Mouse (Mus musculus): ENCODE measurements around the gene Gprc5a. TPM values are rescaled to one million over a fixed set of nuclear protein-coding genes. Genes with fewer than 3 reads are reported as not detected.

The Gprc5a gene
- polyA plus RNA-seq, 1 experiment from 2014 or later = 0.80 TPM

DNA sequence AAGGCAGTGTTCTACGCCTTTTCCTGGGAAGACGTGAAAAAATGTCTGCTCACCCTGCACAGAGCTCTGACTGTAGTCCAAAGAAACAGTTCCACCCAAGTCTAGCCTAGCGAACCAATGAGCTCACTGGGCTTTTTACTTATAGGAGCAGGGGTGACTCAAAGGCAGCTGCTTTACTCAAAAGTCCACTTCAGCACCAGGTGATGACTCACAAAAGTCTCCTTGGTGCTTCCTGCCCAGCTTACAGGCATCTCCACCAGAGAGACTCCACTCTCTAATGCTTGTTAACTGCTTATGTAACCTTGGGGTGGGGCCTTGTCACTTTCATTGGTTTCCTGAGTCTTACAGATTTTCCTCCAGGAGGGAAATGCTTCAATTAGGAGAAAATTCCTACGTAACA, 4.7 kb upstream of the Gprc5a start:
- Histone ChIP-seq H3K9me3 (ENCODE audit: control insufficient read depth, low read length) (no peaks in the 10 kb centered on the region), H3K4me1 (replicated peaks; ENCODE audit: control insufficient read depth, insufficient read depth, low read length) (peaks cover 8% of the 10 kb centered on the region), H3K4me2 (no peak overlapping the region), H3K27me3 (replicated peaks; ENCODE audit: control insufficient read depth, insufficient read depth, low read length) (peaks cover 3% of the 10 kb centered on the region; the same call in 1 of the 2 replicates), H3K4me3 (ENCODE audit: low read depth, low read length) (no peak overlapping the region), H3K27ac (ENCODE audit: low read depth, low read length) (no peak overlapping the region), H3K9ac (ENCODE audit: low read depth, low read length) (no peak overlapping the region), H3K36me3 (ENCODE audit: control insufficient read depth, insufficient read depth, low read length) (no peaks in the 10 kb centered on the region)
- ATAC-seq (replicated peaks; ENCODE audit: low FRiP score) (no peak), DNase-seq (ENCODE audit: low spot score) (no peak)
- 93% methylated on average over 4 of the region's 4 CpGs for WGBS

DNA sequence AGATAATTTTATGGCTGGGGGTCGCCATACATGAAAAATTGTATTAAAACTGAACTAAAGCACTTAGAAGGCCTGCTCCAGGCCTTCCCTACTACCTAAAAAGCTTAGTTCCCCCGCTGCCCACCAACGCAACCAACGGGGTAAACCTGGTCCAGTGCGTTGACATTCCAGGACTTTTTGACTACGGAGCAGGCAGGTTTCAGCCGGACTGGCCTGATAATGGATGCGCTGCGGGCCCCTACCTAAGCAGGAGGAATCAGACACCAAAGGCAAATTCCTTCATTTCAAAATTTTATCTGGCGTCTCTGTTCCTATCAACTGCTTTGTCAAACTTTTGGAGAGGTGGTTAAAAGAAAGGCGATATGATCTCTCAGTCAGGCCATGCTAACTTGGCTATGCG, 830 bp upstream of the Gprc5a start:
- peaks cover 6% of the 10 kb centered on the region; the same call in 1 of the 2 replicates for H3K27me3 ChIP-seq (replicated peaks; ENCODE audit: control insufficient read depth, insufficient read depth, low read length)
- H3K4me2 ChIP-seq = peak overlapping the region; percentile 81
- no peak overlapping the region for H3K27ac ChIP-seq (ENCODE audit: low read depth, low read length)
- H3K9me3 ChIP-seq (ENCODE audit: control insufficient read depth, low read length) = no peaks in the 10 kb centered on the region
- H3K4me1 ChIP-seq (replicated peaks; ENCODE audit: control insufficient read depth, insufficient read depth, low read length) = peaks cover 13% of the 10 kb centered on the region
- H3K36me3 ChIP-seq (ENCODE audit: control insufficient read depth, insufficient read depth, low read length) = no peaks in the 10 kb centered on the region
- 70% methylated on average over 12 of the region's 12 CpGs for WGBS
- H3K4me3 ChIP-seq (ENCODE audit: low read depth, low read length) = no peak overlapping the region
- H3K9ac ChIP-seq (ENCODE audit: low read depth, low read length) = no peak overlapping the region; the same call in 1 of the 2 replicates
- DNase-seq (ENCODE audit: low spot score) (no peak), ATAC-seq (replicated peaks; ENCODE audit: low FRiP score) (no peak)

DNA sequence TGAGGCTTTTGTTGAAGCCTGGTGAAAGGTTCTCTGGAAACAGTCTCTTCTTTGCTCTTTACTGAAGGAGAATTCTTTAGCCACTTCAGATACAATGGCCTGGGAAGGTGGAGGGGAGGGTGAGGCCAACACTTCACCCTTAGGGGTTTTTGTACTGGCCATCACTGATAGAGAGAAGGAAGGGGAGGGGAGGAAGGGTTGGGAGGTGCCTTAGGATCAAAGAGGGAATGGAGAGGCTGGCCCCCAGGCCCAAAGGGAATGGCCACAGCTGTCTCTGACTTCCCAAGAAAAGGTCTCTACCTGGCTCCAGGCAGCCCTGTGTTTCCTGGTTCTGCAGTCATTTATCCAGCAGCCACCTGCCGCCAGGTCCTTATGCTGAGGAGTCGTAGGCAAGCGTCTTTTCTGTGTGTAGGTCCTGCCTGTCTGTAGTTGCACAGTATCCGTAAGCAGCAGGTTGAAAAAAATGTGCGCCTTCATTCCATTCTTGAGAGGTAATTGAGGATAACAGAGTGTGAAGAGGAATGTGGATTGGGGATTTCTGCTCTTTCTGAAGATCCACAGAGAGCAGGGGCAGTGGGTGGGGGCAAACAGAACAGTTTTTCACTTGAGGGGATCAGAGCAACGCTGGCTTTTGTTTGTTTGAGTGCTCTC, 1.5 kb downstream of the Gprc5a start:
- no peak overlapping the region for H3K4me2 ChIP-seq

DNA sequence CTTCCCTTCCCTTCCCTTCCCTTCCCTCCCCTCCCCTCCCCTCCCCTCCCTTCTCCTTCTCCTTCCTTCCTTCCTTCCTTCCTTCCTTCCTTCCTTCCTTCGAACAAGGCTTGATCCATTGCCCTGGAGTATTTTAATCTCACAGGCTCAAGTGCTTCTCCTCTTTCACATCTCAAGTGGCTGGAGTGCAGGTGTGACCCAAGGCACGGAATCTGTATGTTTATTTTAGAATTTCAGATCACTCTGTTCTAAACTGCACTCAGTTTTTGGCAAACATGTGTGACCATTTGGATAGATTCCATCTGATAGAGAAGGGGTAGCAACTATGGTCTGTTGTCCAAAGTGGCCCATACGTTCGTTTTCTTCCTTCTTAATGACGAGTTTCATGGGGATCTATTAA, 2.8 kb downstream of the Gprc5a start:
- ATAC-seq (replicated peaks; ENCODE audit: low FRiP score) = no peak
- no peak overlapping the region for H3K27ac ChIP-seq (ENCODE audit: low read depth, low read length)

More for the DNA sequence above, 1.5 kb downstream of the Gprc5a start:
- WGBS = 66% methylated on average over 6 of the region's 6 CpGs
- no peak overlapping the region for H3K9ac ChIP-seq (ENCODE audit: low read depth, low read length)
- H3K36me3 ChIP-seq (ENCODE audit: control insufficient read depth, insufficient read depth, low read length) = no peaks in the 10 kb centered on the region
- H3K27me3 ChIP-seq (replicated peaks; ENCODE audit: control insufficient read depth, insufficient read depth, low read length) = peaks cover 6% of the 10 kb centered on the region; the same call in 1 of the 2 replicates
- ATAC-seq (replicated peaks; ENCODE audit: low FRiP score) (no peak), DNase-seq (ENCODE audit: low spot score) (no peak)
- no peak overlapping the region for H3K27ac ChIP-seq (ENCODE audit: low read depth, low read length)
- no peak overlapping the region for H3K4me3 ChIP-seq (ENCODE audit: low read depth, low read length)
- no peaks in the 10 kb centered on the region for H3K9me3 ChIP-seq (ENCODE audit: control insufficient read depth, low read length)
- H3K4me1 ChIP-seq (replicated peaks; ENCODE audit: control insufficient read depth, insufficient read depth, low read length) = peaks cover 13% of the 10 kb centered on the region

DNA sequence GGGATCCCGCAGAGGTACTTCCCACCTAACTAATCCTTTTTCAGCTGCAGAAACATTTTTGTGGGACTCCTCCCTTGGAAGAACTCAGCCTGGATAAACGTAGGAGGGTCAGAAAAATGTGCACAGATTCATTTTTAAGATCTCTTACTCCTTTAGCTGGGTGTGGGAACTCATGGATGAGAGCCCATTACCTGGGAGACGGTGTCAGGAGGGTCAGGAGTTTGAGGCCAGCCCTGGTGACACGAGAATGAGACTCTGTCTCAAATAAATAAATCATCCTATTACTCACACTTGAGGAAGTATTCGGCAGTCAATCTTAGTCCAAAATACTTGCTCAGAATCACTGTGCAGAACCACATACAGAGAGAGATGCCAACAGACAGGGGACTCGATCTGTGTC, 4.4 kb downstream of the Gprc5a start:
- peaks cover 12% of the 10 kb centered on the region for H3K4me1 ChIP-seq (replicated peaks; ENCODE audit: control insufficient read depth, insufficient read depth, low read length)
- H3K36me3 ChIP-seq (ENCODE audit: control insufficient read depth, insufficient read depth, low read length) = no peaks in the 10 kb centered on the region
- H3K27ac ChIP-seq (ENCODE audit: low read depth, low read length) = no peak overlapping the region
- ATAC-seq (replicated peaks; ENCODE audit: low FRiP score) (no peak), DNase-seq (ENCODE audit: low spot score) (no peak)
- H3K9me3 ChIP-seq (ENCODE audit: control insufficient read depth, low read length) = no peaks in the 10 kb centered on the region
- WGBS = 69% methylated on average over 6 of the region's 6 CpGs
- H3K27me3 ChIP-seq (replicated peaks; ENCODE audit: control insufficient read depth, insufficient read depth, low read length) = peaks cover 5% of the 10 kb centered on the region; the same call in 1 of the 2 replicates
- H3K4me2 ChIP-seq = no peak overlapping the region
- no peak overlapping the region for H3K9ac ChIP-seq (ENCODE audit: low read depth, low read length)
- H3K4me3 ChIP-seq (ENCODE audit: low read depth, low read length) = no peak overlapping the region

More for the DNA sequence above, 2.8 kb downstream of the Gprc5a start:
- no peak for DNase-seq (ENCODE audit: low spot score)
- WGBS = 90% methylated on average over 4 of the region's 5 CpGs
- H3K4me3 ChIP-seq (ENCODE audit: low read depth, low read length) = no peak overlapping the region
- H3K4me1 ChIP-seq (replicated peaks; ENCODE audit: control insufficient read depth, insufficient read depth, low read length) = peaks cover 13% of the 10 kb centered on the region
- H3K9me3 ChIP-seq (ENCODE audit: control insufficient read depth, low read length) = no peaks in the 10 kb centered on the region
- H3K9ac ChIP-seq (ENCODE audit: low read depth, low read length) = no peak overlapping the region
- H3K27me3 ChIP-seq (replicated peaks; ENCODE audit: control insufficient read depth, insufficient read depth, low read length) = peaks cover 6% of the 10 kb centered on the region; the same call in 1 of the 2 replicates
- no peaks in the 10 kb centered on the region for H3K36me3 ChIP-seq (ENCODE audit: control insufficient read depth, insufficient read depth, low read length)
- no peak overlapping the region for H3K4me2 ChIP-seq

DNA sequence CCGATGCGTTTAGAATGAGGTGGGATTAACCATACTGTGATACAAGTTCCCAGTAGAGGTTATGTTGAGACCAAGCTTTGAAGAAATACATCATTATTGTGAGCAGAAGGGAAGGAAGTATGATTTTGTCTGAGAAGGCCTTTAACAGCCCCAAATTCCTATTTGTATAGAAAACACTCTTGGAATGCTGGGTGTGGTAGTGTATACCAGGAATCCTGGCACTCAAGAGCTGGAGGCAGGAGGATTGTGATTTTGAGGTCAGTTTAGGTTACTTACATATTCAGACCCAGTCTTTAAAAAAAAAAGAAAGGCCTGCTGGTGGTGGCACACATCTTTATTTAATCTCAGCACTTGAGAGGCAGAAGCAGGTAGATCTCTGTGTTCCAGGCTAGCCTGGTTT, 4.9 kb downstream of the Gprc5a start:
- no peaks in the 10 kb centered on the region for H3K9me3 ChIP-seq (ENCODE audit: control insufficient read depth, low read length)
- WGBS = 83% methylated on average over 2 of the region's 2 CpGs
- no peak overlapping the region for H3K27ac ChIP-seq (ENCODE audit: low read depth, low read length)
- ATAC-seq (replicated peaks; ENCODE audit: low FRiP score) (no peak), DNase-seq (ENCODE audit: low spot score) (no peak)
- no peak overlapping the region for H3K9ac ChIP-seq (ENCODE audit: low read depth, low read length)
- H3K36me3 ChIP-seq (ENCODE audit: control insufficient read depth, insufficient read depth, low read length) = no peaks in the 10 kb centered on the region
- no peak overlapping the region for H3K4me3 ChIP-seq (ENCODE audit: low read depth, low read length)
- H3K27me3 ChIP-seq (replicated peaks; ENCODE audit: control insufficient read depth, insufficient read depth, low read length) = 0 out of 2 replicates have a peak, but pooled peaks cover 3% of the 10 kb centered on the region
- H3K4me2 ChIP-seq = no peak overlapping the region
- peaks cover 7% of the 10 kb centered on the region; the same call in 1 of the 2 replicates for H3K4me1 ChIP-seq (replicated peaks; ENCODE audit: control insufficient read depth, insufficient read depth, low read length)

DNA sequence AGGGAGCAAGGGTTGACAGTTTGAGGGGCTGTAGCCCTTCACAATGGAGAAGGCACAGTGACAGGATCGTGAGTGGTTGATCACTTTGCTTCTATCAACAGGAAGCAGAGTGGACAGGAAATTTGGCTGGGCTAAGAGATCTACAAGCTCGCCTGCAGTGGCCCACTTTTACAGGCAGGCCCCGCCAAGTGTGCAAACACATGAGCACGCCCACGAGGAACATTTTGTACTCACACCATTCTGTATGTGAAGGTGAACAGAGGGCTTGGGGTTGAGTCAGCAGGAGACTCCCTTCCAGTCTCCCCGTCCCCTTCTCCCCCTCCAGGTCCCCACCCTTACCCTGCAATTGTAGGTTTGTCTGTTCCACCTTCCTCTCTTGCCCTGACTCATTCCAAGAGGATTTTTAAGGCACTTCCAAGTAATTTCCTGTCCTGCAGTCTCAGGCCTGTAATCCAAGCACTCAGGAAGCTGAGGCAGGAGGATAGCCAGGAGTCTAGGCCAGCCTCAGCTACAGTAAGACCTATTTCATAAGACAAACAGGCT, 9.0 kb downstream of the Gprc5a start:
- DNase-seq (ENCODE audit: low spot score) (no peak), ATAC-seq (replicated peaks; ENCODE audit: low FRiP score) (no peak)
- WGBS = 42% methylated on average over 6 of the region's 6 CpGs
- H3K4me1 ChIP-seq (replicated peaks; ENCODE audit: control insufficient read depth, insufficient read depth, low read length) = no peaks in the 10 kb centered on the region
- no peak overlapping the region for H3K4me2 ChIP-seq
- H3K9ac ChIP-seq (ENCODE audit: low read depth, low read length) = no peak overlapping the region
- no peak overlapping the region for H3K4me3 ChIP-seq (ENCODE audit: low read depth, low read length)
- H3K9me3 ChIP-seq (ENCODE audit: control insufficient read depth, low read length) = no peaks in the 10 kb centered on the region
- no peak overlapping the region for H3K27ac ChIP-seq (ENCODE audit: low read depth, low read length)
- H3K27me3 ChIP-seq (replicated peaks; ENCODE audit: control insufficient read depth, insufficient read depth, low read length) = no peaks in the 10 kb centered on the region
- H3K36me3 ChIP-seq (ENCODE audit: control insufficient read depth, insufficient read depth, low read length) = no peaks in the 10 kb centered on the region

DNA sequence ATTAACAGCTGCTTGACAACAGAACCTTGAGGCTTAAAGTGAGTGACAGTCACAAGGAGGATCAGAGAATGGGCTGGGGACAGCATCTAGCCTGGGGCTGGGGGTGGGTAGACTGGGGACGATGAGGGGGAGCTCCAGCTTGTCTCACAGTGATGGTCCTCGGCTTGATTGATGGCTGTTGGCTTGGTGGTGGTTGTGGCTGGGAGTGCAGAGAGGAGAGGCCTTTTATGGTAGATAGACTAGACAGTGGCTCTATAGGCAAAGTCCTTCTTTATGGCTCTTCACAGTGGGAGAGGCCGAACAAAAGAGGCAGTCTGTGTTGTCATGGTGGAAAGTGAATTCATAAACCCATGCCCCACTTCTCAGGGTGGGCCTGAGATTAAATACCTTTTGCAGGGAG, 10.8 kb downstream of the Gprc5a start:
- Histone ChIP-seq H3K4me1 (replicated peaks; ENCODE audit: control insufficient read depth, insufficient read depth, low read length) (no peaks in the 10 kb centered on the region), H3K27me3 (replicated peaks; ENCODE audit: control insufficient read depth, insufficient read depth, low read length) (no peaks in the 10 kb centered on the region), H3K4me3 (ENCODE audit: low read depth, low read length) (no peak overlapping the region), H3K36me3 (ENCODE audit: control insufficient read depth, insufficient read depth, low read length) (no peaks in the 10 kb centered on the region), H3K27ac (ENCODE audit: low read depth, low read length) (no peak overlapping the region), H3K4me2 (no peak overlapping the region), H3K9ac (ENCODE audit: low read depth, low read length) (no peak overlapping the region), H3K9me3 (ENCODE audit: control insufficient read depth, low read length) (no peaks in the 10 kb centered on the region)
- DNase-seq (ENCODE audit: low spot score) = no peak
- ATAC-seq (replicated peaks; ENCODE audit: low FRiP score) = no peak
- 53% methylated on average over 3 of the region's 3 CpGs for WGBS

DNA sequence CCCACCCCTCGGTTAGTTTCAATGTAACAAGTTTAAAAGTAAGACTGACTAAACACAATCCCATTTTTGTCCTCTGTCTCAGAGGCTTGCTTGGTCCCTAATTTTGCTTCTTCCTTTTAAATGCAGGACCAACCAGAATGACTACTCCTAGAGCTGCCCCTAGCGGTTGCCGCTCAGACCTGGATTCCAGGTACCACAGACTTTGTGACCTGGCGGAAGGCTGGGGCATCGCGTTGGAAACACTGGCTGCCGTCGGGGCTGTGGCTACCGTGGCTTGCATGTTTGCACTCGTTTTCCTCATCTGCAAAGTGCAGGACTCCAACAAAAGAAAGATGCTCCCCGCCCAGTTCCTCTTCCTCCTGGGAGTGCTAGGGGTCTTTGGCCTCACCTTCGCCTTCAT, 13.0 kb downstream of the Gprc5a start:
- Histone ChIP-seq H3K4me2 (no peak overlapping the region), H3K27ac (ENCODE audit: low read depth, low read length) (no peak overlapping the region), H3K27me3 (replicated peaks; ENCODE audit: control insufficient read depth, insufficient read depth, low read length) (no peaks in the 10 kb centered on the region), H3K4me3 (ENCODE audit: low read depth, low read length) (no peak overlapping the region), H3K4me1 (replicated peaks; ENCODE audit: control insufficient read depth, insufficient read depth, low read length) (no peaks in the 10 kb centered on the region), H3K9ac (ENCODE audit: low read depth, low read length) (no peak overlapping the region), H3K9me3 (ENCODE audit: control insufficient read depth, low read length) (no peaks in the 10 kb centered on the region), H3K36me3 (ENCODE audit: control insufficient read depth, insufficient read depth, low read length) (no peaks in the 10 kb centered on the region)
- no peak for ATAC-seq (replicated peaks; ENCODE audit: low FRiP score)
- DNase-seq (ENCODE audit: low spot score) = no peak
- WGBS = 40% methylated on average over 12 of the region's 12 CpGs
